Mouse (Mus musculus) brown adipose tissue, adult 24 weeks (tissue): ENCODE results near the gene Fam57b. TPM values are rescaled to one million over a fixed set of nuclear protein-coding genes. Genes with fewer than 3 reads are reported as not detected.

Experiments
- H3K27ac ChIP-seq: fragments of 200-500 bp; replicated peaks from 2 replicates; pipeline ENCODE4 v1.5.1; 2012; ENCODE audit warnings: low read depth, mild to moderate bottlenecking, low read length
- H3K4me1 ChIP-seq: fragments of 200-500 bp; 2 replicates; pipeline ENCODE4 v1.6.1; 2012; ENCODE audit warnings: low read length, mixed read lengths; ENCODE audit not compliant: control insufficient read depth, insufficient read depth, insufficient read length
- H3K4me3 ChIP-seq: fragments of 200-500 bp; 2 replicates; pipeline ENCODE4 v1.5.1; 2012; ENCODE audit warnings: low read depth, mild to moderate bottlenecking, low read length, moderate library complexity; ENCODE audit not compliant: insufficient read depth
- polyA plus RNA-seq: library from polyadenylated mRNA; stranded (reverse); fragments of >200 nt; gene quantifications from 2 replicates; pipeline ENCODE4 v1.2.4, GENCODE M21; 2012; ENCODE audit not compliant: missing spikeins, insufficient read depth, insufficient read length

Fam57b gene
- polyA plus RNA-seq, 1 experiment: 50.7 TPM

DNA sequence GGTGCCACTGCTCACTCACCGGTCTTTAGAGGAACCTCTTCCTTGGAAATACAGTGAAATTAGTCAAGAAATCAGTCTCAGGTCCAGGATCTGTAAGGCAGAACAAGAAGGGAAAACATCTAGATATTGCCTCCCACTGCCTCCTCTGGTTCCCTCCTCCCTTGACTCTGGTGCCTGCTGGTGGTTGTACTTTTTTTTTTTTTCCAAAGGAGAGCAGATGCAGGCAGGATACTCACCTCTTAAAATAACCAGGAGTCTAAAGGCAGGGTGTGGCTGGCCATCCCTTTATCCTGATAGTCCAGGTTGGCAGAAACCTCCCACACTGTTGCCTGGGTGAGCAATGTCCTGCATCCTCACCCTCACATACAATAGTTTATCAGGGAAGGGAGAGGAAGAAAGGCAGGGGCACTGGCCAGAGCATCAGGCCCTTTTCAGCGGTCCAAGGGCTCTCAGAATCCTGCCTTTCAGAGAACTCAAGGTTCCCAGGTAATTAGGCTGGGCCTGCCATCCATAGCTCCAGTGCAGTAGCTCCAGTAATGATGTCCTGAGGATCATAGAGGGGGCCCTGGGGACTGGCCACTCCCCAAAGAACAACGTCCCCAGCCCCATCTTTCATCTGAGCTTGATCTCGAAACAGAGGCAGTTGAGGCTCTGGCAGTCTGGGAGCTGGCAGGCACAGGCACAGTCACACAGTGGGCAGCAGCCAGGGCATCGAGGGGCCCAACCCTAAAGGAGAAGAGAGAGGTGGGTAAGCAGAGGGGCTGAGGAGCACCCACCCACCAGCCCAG lies 3.0 kb downstream of the Fam57b start:
- peak overlapping the region; percentile 63 for H3K4me3 ChIP-seq

DNA sequence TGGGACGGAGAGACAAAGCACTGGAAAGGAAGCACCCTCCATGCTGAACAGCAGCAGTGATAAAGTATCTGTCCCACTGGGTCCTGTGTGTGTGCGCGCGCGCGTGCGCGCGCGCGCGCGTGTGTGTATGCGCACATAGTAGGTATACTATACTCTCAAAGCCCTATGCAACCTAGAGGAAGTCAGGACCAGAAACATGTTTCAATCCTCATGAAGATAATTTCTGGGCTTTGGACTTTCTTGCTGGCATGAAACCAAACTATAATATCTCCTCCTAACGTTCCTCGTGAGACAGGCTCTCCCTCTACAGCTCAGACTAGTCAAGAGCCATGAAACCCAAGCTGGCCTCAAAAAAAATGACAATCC lies 3.6 kb downstream of the Fam57b start:
- no peak overlapping the region for H3K27ac ChIP-seq
- no peaks in the 10 kb centered on the region; the same call in 1 of the 2 replicates for H3K4me1 ChIP-seq
- H3K4me3 ChIP-seq: no peak overlapping the region

More for the DNA sequence above, 3.0 kb downstream of the Fam57b start:
- Histone ChIP-seq H3K4me1 (no peaks in the 10 kb centered on the region; the same call in 1 of the 2 replicates), H3K27ac (peak overlapping the region; percentile 96)

GRCm38 (mm10) chr7:126802134-126802889 lies 4.8 kb downstream of the Fam57b start:
- H3K27ac ChIP-seq: no peak overlapping the region
- no peaks in the 10 kb centered on the region for H3K4me1 ChIP-seq
- no peak overlapping the region for H3K4me3 ChIP-seq

DNA sequence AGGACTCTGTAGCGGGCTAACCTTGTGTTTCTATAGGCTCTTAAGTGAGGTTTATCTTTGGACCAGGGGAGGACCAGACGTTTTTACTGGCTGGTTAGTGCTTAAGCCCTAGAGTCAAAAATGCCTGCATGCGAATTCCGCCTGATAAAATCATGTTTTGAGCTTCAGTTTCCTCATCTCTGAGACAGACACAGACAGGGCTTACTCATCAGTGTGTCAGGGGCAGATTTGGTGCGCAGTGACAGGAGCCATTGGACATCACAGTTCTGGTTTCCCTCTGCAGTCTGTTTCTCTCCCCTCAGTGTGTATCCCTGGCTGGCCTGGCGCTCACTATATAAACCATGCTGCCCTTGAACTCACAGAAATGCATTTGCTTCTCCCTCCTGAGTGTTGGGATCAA lies 5.7 kb downstream of the Fam57b start:
- Histone ChIP-seq H3K4me1 (0 out of 2 replicates have a peak, but pooled peaks cover 5% of the 10 kb centered on the region), H3K4me3 (no peak overlapping the region), H3K27ac (no peak overlapping the region)

DNA sequence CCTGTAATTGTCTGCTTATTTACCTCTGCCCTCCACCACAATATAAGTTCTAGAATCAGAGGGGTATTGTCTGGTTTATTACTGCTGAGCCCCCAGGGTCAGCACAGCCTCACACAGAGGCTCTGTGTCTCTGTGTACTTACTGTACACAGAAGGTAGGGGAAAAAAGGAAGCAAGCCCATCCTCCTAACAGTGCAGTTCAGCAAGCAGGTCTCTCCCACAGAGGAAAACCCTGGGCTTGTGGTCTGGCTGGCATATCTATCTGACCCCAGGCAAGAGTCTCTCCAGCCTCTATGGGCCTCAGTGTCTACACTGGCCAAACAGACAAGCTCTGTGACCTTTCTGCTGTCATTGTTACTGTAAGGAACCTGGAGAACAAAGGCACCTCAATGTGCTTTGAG lies 6.3 kb downstream of the Fam57b start:
- Histone ChIP-seq H3K4me1 (0 out of 2 replicates have a peak, but pooled peaks cover 5% of the 10 kb centered on the region), H3K27ac (no peak overlapping the region)

GRCm38 (mm10) chr7:126806956-126807355 lies 9.5 kb downstream of the Fam57b start:
- Histone ChIP-seq H3K4me1 (0 out of 2 replicates have a peak, but pooled peaks cover 5% of the 10 kb centered on the region), H3K4me3 (no peak overlapping the region)

More for the DNA sequence above, 6.3 kb downstream of the Fam57b start:
- no peak overlapping the region for H3K4me3 ChIP-seq

GRCm38 (mm10) chr7:126807405-126807804 lies 9.9 kb downstream of the Fam57b start:
- no peak overlapping the region for H3K4me3 ChIP-seq
- H3K4me1 ChIP-seq: 0 out of 2 replicates have a peak, but pooled peaks cover 5% of the 10 kb centered on the region
- H3K27ac ChIP-seq: no peak overlapping the region

More at GRCm38 (mm10) chr7:126806956-126807355, 9.5 kb downstream of the Fam57b start:
- H3K27ac ChIP-seq: no peak overlapping the region

- peaks cover 9% of the 10 kb centered on the region for H3K4me1 ChIP-seq
- peak overlapping the region; percentile 30 for H3K27ac ChIP-seq
- peak overlapping the region; percentile 62 for H3K4me3 ChIP-seq
Measured at GRCm38 (mm10) chr7:126808703-126809455, 11.4 kb downstream of the Fam57b start.

DNA sequence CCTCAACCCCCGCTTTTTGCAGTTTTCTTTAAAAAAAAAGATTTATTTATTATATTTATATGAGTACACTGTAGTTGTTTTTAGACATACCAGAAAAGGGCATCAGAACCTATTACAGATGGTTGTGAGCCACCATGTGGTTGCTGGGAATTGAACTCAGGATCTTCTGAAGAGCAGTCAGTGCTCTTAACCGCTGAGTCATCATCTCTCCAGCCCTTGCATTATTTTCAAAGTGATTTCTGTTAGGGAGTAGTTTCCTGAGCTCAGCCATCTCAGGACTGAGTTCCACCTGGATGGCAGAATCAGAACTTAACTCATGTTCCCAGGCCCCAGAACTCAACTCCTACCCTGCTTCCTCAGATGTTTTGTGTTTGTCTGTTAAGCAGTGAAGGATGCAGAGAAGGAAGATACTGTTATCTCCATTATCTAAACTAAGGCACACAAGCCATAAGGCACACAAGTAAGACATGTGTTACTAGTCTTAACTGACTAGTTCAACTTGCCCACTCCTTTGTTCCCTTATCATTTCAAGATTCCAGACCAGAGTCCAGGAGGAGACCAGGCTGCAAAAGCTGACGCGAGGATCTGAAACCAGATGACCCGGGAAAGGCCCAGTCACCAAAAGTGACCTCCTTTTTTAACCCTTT lies 12.4 kb downstream of the Fam57b start:
- H3K4me1 ChIP-seq: peaks cover 10% of the 10 kb centered on the region
- no peak overlapping the region for H3K27ac ChIP-seq
- H3K4me3 ChIP-seq: no peak overlapping the region

GRCm38 (mm10) chr7:126815726-126816222 lies 18.3 kb downstream of the Fam57b start:
- H3K4me1 ChIP-seq: peaks cover 8% of the 10 kb centered on the region
- no peak overlapping the region for H3K4me3 ChIP-seq
- H3K27ac ChIP-seq: peak overlapping the region; percentile 97

DNA sequence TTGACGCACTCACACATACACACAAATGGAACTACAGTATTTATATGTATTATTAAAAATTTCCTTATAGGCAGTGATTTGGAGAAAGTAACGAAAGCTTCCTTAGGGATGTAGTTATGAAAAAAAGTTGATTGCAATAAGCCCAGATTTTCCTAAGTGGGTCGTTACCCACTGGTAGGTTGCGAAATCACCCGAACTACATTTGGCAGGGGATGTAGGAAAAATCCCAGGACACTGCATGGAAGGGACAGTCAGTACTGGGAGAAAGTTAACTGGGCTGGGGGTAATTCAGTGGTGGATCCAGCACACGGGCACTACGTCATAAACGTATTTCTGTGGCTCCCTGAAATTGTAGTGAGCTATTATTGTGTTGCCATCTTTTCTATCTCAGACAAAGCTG lies 19.0 kb downstream of the Fam57b start:
- peak overlapping the region; percentile 99 for H3K27ac ChIP-seq
- H3K4me3 ChIP-seq: no peak overlapping the region
- H3K4me1 ChIP-seq: peaks cover 8% of the 10 kb centered on the region

GRCm38 (mm10) chr7:126817595-126817994 lies 20.1 kb downstream of the Fam57b start:
- H3K4me1 ChIP-seq: peaks cover 13% of the 10 kb centered on the region
- no peak overlapping the region for H3K4me3 ChIP-seq
- peak overlapping the region; percentile 99 for H3K27ac ChIP-seq

GRCm38 (mm10) chr7:126818818-126819217 lies 21.4 kb downstream of the Fam57b start:
- peaks cover 10% of the 10 kb centered on the region for H3K4me1 ChIP-seq
- no peak overlapping the region for H3K4me3 ChIP-seq
- H3K27ac ChIP-seq: no peak overlapping the region

DNA sequence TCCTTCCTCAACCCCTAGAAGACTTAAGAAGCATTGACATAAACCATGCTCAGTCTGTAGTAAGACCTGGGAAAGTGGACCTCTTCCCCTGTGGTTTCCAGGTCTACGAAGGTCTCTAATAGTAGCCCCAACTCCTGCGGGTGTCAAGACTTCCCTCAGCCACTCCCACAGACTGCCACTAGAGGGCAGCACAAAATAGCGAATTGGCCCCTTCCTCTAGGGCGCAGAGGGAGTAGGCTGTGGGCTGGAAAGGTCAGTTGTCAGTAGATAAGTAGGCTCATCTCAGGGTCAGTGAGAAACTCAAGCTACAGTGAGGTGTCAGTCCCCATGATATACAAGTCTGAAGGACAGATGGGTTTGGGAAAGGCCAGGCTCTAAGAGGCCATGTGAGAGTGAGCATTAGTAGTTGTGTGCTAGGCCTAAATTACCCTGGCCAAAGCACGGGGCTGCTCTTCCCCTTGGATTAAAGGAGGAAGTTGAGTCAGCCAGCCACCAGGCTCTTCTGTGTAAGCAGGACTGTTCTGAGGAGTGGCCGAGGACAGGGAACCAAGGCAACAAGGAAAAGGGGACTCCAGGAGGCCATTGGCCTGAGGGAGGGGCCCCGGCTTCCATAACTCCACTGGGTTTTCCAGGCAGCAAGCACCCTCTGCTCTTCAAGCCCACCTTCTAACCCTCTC lies 24.5 kb downstream of the Fam57b start:
- Histone ChIP-seq H3K27ac (peak overlapping the region; percentile 84), H3K4me3 (no peak overlapping the region), H3K4me1 (peaks cover 9% of the 10 kb centered on the region)
